Mouse (Mus musculus) olfactory bulb, adult 2 months (tissue): ENCODE data around the gene Hddc3.

Experiments used
- CTCF ChIP-seq: fragments of 200-500 bp; IDR thresholded peaks from 2 replicates; pipeline ENCODE4 v1.5.1; 2012; ENCODE audit warnings: low read depth, mild to moderate bottlenecking, low read length, moderate library complexity; ENCODE audit not compliant: insufficient read depth
- POLR2A ChIP-seq: fragments of 200-500 bp; IDR thresholded peaks from 2 replicates; pipeline ENCODE4 v1.6.1; 2012; ENCODE audit warnings: mild to moderate bottlenecking, low read depth, low read length, moderate library complexity; ENCODE audit not compliant: insufficient read depth

- TF ChIP-seq CTCF (no peak), POLR2A (no peak)
Measured at GRCm38 (mm10) chr7:80346173-80346572, 3.3 kb downstream of the Hddc3 start.
